Mouse (Mus musculus): ENCODE measurements around the gene Sat1.

DNA sequence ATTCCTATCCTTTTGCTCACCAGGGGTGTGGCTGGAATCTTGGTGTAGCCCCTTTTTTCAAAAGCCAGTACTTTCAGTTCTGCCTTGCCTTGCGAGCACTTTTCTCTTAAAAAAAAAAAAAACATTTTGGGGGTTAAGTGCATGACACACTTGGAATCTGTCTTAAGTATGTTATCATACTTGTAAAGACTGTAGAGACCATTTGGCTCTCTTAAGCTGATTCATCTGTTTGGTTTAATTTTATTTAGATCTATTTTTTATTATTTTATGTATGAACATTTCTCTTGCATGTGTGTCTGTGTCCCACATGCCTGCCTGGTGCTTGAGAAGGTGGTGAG lies 46.6 kb upstream of the Sat1 start:
- TF ChIP-seq CTCF (IDR thresholded peaks at IDR 0.05; ENCODE audit: low read depth) (no peak), EP300 (optimal IDR thresholded peaks at IDR 0.05) (no peak)
